ENCODE assay signal across 8 mouse cellular contexts in genomic region chr13:74062378-74063128, GRCm38 (mm10). TPM values are rescaled to one million over a fixed set of nuclear protein-coding genes. Genes with fewer than 3 reads are reported as not detected.
DNase-seq lines count a peak whose midpoint lies in the region; ATAC-seq and TF ChIP-seq lines count a peak whose summit lies in the region.

No protein-coding gene starts in this region.

- no peak for TF ChIP-seq POLR2A in brain, embryonic 14.5 days (IDR thresholded peaks at IDR 0.05; ENCODE audit: borderline replicate concordance, extremely low read depth, insufficient read depth, insufficient read length, poor library complexity, severe bottlenecking)

- H3K27me3 ChIP-seq in kidney, embryonic 15.5 days = no peaks in the 10 kb centered on the region
- H3K27me3 ChIP-seq in hindbrain, embryonic 13.5 days = no peaks in the 10 kb centered on the region
- H3K27me3 ChIP-seq in midbrain, embryonic 14.5 days (ENCODE audit: control insufficient read depth, insufficient read depth, low read length) = no peaks in the 10 kb centered on the region

- ATAC-seq in kidney, embryonic 15.5 days (replicated peaks; ENCODE audit: low FRiP score) = no peak; the same call in 1 of the 2 replicates
- no peak for ATAC-seq in hindbrain, embryonic 13.5 days (ENCODE audit: low FRiP score)
- no peak for ATAC-seq in midbrain, embryonic 14.5 days (ENCODE audit: low FRiP score, low TSS enrichment)

- H3K4me1 ChIP-seq in kidney, embryonic 15.5 days = 0 out of 2 replicates have a peak, but pooled peaks cover 2% of the 10 kb centered on the region
- H3K4me1 ChIP-seq in hindbrain, embryonic 13.5 days (replicated peaks) = 0 out of 2 replicates have a peak, but pooled peaks cover 2% of the 10 kb centered on the region
- H3K4me1 ChIP-seq in midbrain, embryonic 14.5 days (ENCODE audit: control insufficient read depth, insufficient read depth, low read length) = no peaks in the 10 kb centered on the region

- no peak for DNase-seq in kidney, postnatal 14 days
- DNase-seq in brain, embryonic 14.5 days (ENCODE audit: low read depth) = peak; percentile 5
- no peak for DNase-seq in midbrain, embryonic 14.5 days
- DNase-seq in thymus, postnatal 0 days (ENCODE audit: low spot score) = no peak
- DNase-seq in spleen, adult 12 weeks (ENCODE audit: low spot score) = no peak
- no peak for DNase-seq in retina, postnatal 1 day

- no peaks in the 10 kb centered on the region for H3K9me3 ChIP-seq in kidney, embryonic 15.5 days (replicated peaks)
- H3K9me3 ChIP-seq in hindbrain, embryonic 13.5 days = no peaks in the 10 kb centered on the region
- H3K9me3 ChIP-seq in midbrain, embryonic 14.5 days (ENCODE audit: control insufficient read depth, low read length) = no peaks in the 10 kb centered on the region

- peak overlapping the region; percentile 69 for H3K4me3 ChIP-seq in kidney, embryonic 15.5 days (replicated peaks)
- peak overlapping the region; percentile 67 for H3K4me3 ChIP-seq in hindbrain, embryonic 13.5 days
- H3K4me3 ChIP-seq in midbrain, embryonic 14.5 days (replicated peaks; ENCODE audit: low read depth, low read length) = peak overlapping the region; percentile 83

- no peak for TF ChIP-seq CTCF in brain, embryonic 14.5 days (IDR thresholded peaks at IDR 0.05; ENCODE audit: borderline replicate concordance, extremely low read depth, insufficient read depth, insufficient read length)

- 34% methylated on average over 9 of the region's 11 CpGs for WGBS in kidney, embryonic 15.5 days
- 30% methylated on average over 10 of the region's 11 CpGs for WGBS in hindbrain, embryonic 13.5 days
- 34% methylated on average over 10 of the region's 11 CpGs for WGBS in midbrain, embryonic 14.5 days

- H3K9ac ChIP-seq in kidney, embryonic 15.5 days = peak overlapping the region; percentile 74
- peak overlapping the region; percentile 74 for H3K9ac ChIP-seq in hindbrain, embryonic 13.5 days
- H3K9ac ChIP-seq in midbrain, embryonic 14.5 days (replicated peaks; ENCODE audit: low read length) = no peak overlapping the region

- H3K4me2 ChIP-seq in kidney, embryonic 15.5 days = peak overlapping the region; percentile 66
- peak overlapping the region; percentile 58 for H3K4me2 ChIP-seq in hindbrain, embryonic 13.5 days
- H3K4me2 ChIP-seq in midbrain, embryonic 14.5 days (ENCODE audit: low read length) = peak overlapping the region; percentile 62

- peaks cover 5% of the 10 kb centered on the region for H3K36me3 ChIP-seq in kidney, embryonic 15.5 days
- H3K36me3 ChIP-seq in hindbrain, embryonic 13.5 days = peaks cover 5% of the 10 kb centered on the region
- peaks cover 3% of the 10 kb centered on the region; the same call in 1 of the 2 replicates for H3K36me3 ChIP-seq in midbrain, embryonic 14.5 days (ENCODE audit: control insufficient read depth, insufficient read depth, low read length)

- H3K27ac ChIP-seq in kidney, embryonic 15.5 days = peak overlapping the region; percentile 92
- no peak overlapping the region for H3K27ac ChIP-seq in hindbrain, embryonic 13.5 days
- H3K27ac ChIP-seq in midbrain, embryonic 14.5 days (replicated peaks; ENCODE audit: low read depth, low read length) = no peak overlapping the region

RNA-seq across cellular contexts. Expression of gene Cep72, which starts 0.5 kb away (rescaled TPM):
- polyA plus RNA-seq in kidney, embryonic 15.5 days (2015; fragmentation: Nextera tagmentation; extraction: Ambion mirVana) = 15.2 and 16.5 TPM in 2 replicates
- polyA plus RNA-seq in brain, embryonic 14.5 days (2012; rRNA removed) = 9.1 and 12.1 TPM in 2 replicates
- polyA plus RNA-seq in hindbrain, embryonic 13.5 days (2015; fragmentation: Nextera tagmentation; extraction: Ambion mirVana) = 10.0 and 12.0 TPM in 2 replicates
- 6.3 and 13.3 TPM in 2 replicates for polyA plus RNA-seq in midbrain, embryonic 14.5 days (2014; fragmentation: Nextera tagmentation; extraction: Ambion mirVana)
- polyA plus RNA-seq in thymus, postnatal 0 days (2015; fragmentation: Nextera tagmentation; extraction: Ambion mirVana) = 15.7 and 16.7 TPM in 2 replicates

RNA-seq across cellular contexts. Expression of gene Tppp, which starts 53.3 kb away (rescaled TPM):
- 0.60 and 0.66 TPM in 2 replicates for polyA plus RNA-seq in kidney, embryonic 15.5 days (2015; fragmentation: Nextera tagmentation; extraction: Ambion mirVana)
- polyA plus RNA-seq in brain, embryonic 14.5 days (2012; rRNA removed) = 11.2 and 14.1 TPM in 2 replicates
- 7.3 and 8.2 TPM in 2 replicates for polyA plus RNA-seq in hindbrain, embryonic 13.5 days (2015; fragmentation: Nextera tagmentation; extraction: Ambion mirVana)
- polyA plus RNA-seq in midbrain, embryonic 14.5 days (2014; fragmentation: Nextera tagmentation; extraction: Ambion mirVana) = 8.6 and 12.0 TPM in 2 replicates
- 1.9 and 2.0 TPM in 2 replicates for polyA plus RNA-seq in thymus, postnatal 0 days (2015; fragmentation: Nextera tagmentation; extraction: Ambion mirVana)

RNA-seq across cellular contexts. Expression of gene Slc9a3, which starts 58.7 kb away (rescaled TPM):
- 1.6 and 1.8 TPM in 2 replicates for polyA plus RNA-seq in kidney, embryonic 15.5 days (2015; fragmentation: Nextera tagmentation; extraction: Ambion mirVana)
- polyA plus RNA-seq in brain, embryonic 14.5 days (2012; rRNA removed) = 0.01 and 0.04 TPM in 2 replicates
- polyA plus RNA-seq in hindbrain, embryonic 13.5 days (2015; fragmentation: Nextera tagmentation; extraction: Ambion mirVana) = 0.04 TPM in 2 replicates
- 0.17 and 0.36 TPM in 2 replicates for polyA plus RNA-seq in midbrain, embryonic 14.5 days (2014; fragmentation: Nextera tagmentation; extraction: Ambion mirVana)
- 0.03 and 0.05 TPM in 2 replicates for polyA plus RNA-seq in thymus, postnatal 0 days (2015; fragmentation: Nextera tagmentation; extraction: Ambion mirVana)
